Mouse (Mus musculus) CH12.LX (cell line): ENCODE measurements around the gene Oxtr.

ENCODE experiments used
- CHD1 ChIP-seq: IDR thresholded peaks from 2 replicates; pipeline ENCODE4 v1.6.1; 2012; ENCODE audit warnings: low read depth, low read length, improper control_type of control experiment, inconsistent platforms
- CTCF ChIP-seq, 2 experiments: IDR thresholded peaks in 1 of 2; conservative IDR thresholded peaks in 1 of 2; 2 replicates each; pipeline ENCODE4 v1.5.1; 2011 to 2012; ENCODE audit warnings: low read depth in 2 of 2, low read length in 2 of 2, improper control_type of control experiment in 1 of 2, inconsistent platforms in 1 of 2, mild to moderate bottlenecking in 1 of 2, moderate library complexity in 1 of 2
- HCFC1 ChIP-seq: IDR thresholded peaks from 2 replicates; pipeline ENCODE4 v1.6.1; 2012; ENCODE audit warnings: low read depth, mild to moderate bottlenecking, inconsistent platforms, low read length, improper control_type of control experiment
- MAZ ChIP-seq: IDR thresholded peaks from 2 replicates; pipeline ENCODE4 v1.6.1; 2012; ENCODE audit warnings: low read depth, mild to moderate bottlenecking, inconsistent platforms, low read length, improper control_type of control experiment, moderate library complexity
- NRF1 ChIP-seq: IDR thresholded peaks from 2 replicates; pipeline ENCODE4 v1.6.1; 2014; ENCODE audit warnings: low read depth, mild to moderate bottlenecking, inconsistent platforms, low read length, improper control_type of control experiment, moderate library complexity
- PAX5 ChIP-seq: IDR thresholded peaks from 2 replicates; pipeline ENCODE4 v1.6.1; 2012; ENCODE audit warnings: low read length, inconsistent platforms, mixed read lengths
- POLR2A ChIP-seq: IDR thresholded peaks from 2 replicates; pipeline ENCODE4 v1.6.1; 2011; ENCODE audit warnings: low read depth, mild to moderate bottlenecking, improper control_type of control experiment, low read length
- SMC3 ChIP-seq: IDR thresholded peaks from 2 replicates; pipeline ENCODE4 v1.6.1; 2011; ENCODE audit warnings: low read depth, low read length, improper control_type of control experiment
- TCF12 ChIP-seq: IDR thresholded peaks from 2 replicates; pipeline ENCODE4 v1.6.1; 2014; ENCODE audit warnings: low read depth, mild to moderate bottlenecking, inconsistent platforms, low read length, improper control_type of control experiment
- USF1 ChIP-seq: IDR thresholded peaks from 2 replicates; pipeline ENCODE4 v1.6.1; 2014; ENCODE audit warnings: low read depth, mild to moderate bottlenecking, inconsistent platforms, low read length, improper control_type of control experiment
- ZNF384 ChIP-seq: IDR thresholded peaks from 2 replicates; pipeline ENCODE4 v1.6.1; 2012; ENCODE audit warnings: low read depth, low read length, improper control_type of control experiment, inconsistent platforms

DNA sequence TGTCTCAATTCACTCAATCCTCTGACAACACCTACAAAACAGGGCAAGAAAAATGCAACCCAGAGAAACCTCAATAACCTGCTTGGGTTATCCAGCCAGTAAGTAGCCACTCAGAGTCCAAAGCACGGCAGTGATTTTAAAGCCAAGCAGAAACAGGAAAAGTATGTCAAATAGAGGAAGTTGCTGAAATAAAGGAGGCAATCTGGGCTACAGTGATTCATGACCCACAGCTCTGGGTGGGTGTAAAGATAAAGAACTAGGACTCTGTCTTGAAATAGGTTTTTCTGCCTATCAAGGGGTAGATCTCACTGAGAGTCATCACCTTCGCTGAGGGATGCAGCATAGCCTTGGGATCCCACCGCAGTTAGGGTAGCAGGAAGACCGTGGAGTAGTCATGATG is 18.1 kb downstream of the Oxtr start:
- TF ChIP-seq PAX5 (no peak), NRF1 (no peak), ZNF384 (no peak), SMC3 (no peak), CTCF (conservative IDR thresholded peaks at IDR 0.05 in 1 of 2, IDR thresholded peaks at IDR 0.05 in 1 of 2; ENCODE audit: low read depth in 2 of 2, low read length in 2 of 2) (no peak), POLR2A (no peak), TCF12 (no peak), CHD1 (no peak), HCFC1 (no peak), USF1 (no peak), MAZ (no peak)
